Mouse (Mus musculus) MN1 (cell line): ENCODE data around the gene Palm3.

ENCODE experiments used
- DNase-seq: peaks from one replicate; pipeline ENCODE4 v3.0.0-alpha.2; 2016; ENCODE audit warnings: low spot score

Gene Palm3

DNA sequence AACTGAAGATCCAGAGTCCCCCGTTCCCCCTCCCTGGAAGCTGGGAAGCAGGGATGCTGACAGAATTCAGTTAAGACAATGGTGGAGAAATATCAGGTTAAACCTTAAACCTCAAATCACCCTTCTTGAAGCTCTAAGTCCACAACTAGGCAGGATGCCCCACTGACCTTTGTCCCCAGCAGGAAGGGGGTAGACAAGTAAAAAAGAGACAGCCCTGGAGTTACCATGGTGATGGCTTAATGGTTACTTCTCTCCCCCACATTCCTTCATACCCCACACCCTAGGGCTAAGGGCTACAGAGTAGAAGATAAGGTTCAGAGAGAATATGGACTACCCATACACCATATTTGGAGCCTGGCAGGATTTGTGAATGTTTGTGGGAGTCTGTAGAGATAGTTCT is 2.4 kb downstream of the Palm3 start:
- no peak for DNase-seq

DNA sequence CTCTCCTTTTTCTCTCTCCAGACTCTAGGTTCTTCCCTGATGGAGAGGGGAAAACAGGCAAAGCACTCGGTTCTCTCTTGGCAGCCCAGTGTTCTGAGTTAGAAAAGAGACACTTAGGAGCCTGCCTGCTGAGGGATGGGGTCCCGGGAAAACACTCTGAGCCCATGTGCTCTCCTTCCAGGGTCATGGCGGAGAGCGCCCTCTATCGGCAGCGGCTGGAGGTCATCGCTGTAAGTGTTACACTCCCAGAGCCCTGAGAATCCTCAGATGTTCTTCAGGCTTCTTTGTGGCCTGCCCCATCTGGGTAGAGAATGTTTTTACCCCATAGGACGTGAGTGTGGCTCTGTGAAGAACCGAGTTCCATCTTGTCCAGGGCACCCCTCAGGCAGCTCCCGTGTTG is 2.9 kb downstream of the Palm3 start:
- peak; percentile 52 for DNase-seq

- no peak for DNase-seq
Measured at GRCm38 (mm10) chr8:84025863-84026262, 4.6 kb downstream of the Palm3 start.

GRCm38 (mm10) chr8:84027449-84027848 is 6.2 kb downstream of the Palm3 start:
- no peak for DNase-seq

DNA sequence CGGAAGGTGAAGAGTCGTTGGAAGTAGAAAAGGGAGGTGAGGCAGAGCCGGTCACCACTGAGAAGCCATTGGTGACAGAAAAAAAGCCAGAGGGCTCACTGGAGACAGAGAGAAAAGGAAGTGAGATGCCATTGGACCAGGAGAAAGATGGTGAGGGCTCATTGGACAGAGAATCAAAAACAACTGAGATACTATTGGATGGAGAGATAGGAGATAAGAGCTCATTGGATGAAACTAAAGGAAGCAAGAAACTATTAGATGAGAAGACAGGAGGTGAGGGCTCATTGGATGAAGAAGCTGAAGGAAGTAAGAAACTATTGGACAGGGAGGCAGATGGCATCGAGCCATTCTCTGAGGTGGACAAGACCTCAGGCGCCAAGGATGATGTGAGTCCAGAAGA is 8.0 kb downstream of the Palm3 start:
- DNase-seq = no peak

DNA sequence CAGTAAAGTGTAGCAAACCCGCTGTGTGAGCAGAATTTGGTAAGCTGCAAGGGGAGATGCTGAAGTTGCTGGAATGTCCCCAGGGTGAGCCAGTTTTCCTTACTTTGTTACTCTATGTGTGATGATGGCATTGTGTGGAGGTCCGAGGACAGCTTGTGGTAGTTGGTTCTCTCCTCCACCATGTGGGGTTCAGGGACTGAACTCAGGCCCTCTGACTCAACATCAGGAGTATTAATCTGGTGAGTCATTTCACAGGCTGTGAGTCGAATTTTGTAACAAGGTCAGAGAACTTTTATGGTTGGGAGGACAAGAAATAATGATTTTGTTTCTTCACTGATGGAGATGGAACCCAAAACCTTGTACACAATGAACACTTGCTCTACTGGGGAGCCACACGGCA is 11.5 kb downstream of the Palm3 start:
- no peak for DNase-seq

DNA sequence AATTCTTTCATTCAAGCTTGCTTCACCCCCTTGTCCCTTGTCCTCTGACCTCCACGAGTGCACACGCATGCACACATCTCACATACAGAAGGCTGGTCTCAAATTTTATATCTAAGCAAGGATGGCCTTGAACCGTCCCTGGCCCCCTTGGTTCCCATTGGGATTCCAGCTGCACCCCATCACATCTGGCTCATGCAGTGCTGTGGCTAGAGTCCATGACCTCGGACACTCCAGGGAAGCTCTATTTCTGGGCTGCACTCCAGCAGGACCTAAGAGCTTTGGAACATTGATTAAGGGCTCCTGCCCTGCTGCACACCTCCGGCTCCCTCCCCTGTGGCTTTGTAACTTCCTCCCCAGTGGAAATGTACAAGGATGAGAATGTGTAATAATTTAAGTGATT is 16.7 kb downstream of the Palm3 start:
- DNase-seq = no peak

DNA sequence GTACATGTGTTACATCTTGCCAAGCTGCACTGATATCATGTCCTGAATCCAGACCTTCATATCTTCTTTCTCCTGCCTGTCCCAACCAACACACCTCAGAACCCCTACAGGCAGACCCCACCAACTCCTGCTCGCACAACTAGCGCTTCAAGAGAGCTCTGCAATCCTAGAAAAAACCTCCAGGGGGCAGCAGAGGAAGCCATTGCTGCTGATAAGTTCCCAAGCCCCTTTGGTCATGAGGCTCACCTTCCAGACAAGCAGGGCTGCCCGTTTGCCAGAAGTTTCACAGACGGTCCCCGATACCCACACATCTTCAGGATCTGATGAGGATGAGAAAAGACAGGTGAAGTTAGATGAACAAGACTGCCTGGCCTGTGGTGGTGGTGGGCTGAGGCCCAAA is 17.8 kb downstream of the Palm3 start:
- DNase-seq = peak; percentile 77

DNA sequence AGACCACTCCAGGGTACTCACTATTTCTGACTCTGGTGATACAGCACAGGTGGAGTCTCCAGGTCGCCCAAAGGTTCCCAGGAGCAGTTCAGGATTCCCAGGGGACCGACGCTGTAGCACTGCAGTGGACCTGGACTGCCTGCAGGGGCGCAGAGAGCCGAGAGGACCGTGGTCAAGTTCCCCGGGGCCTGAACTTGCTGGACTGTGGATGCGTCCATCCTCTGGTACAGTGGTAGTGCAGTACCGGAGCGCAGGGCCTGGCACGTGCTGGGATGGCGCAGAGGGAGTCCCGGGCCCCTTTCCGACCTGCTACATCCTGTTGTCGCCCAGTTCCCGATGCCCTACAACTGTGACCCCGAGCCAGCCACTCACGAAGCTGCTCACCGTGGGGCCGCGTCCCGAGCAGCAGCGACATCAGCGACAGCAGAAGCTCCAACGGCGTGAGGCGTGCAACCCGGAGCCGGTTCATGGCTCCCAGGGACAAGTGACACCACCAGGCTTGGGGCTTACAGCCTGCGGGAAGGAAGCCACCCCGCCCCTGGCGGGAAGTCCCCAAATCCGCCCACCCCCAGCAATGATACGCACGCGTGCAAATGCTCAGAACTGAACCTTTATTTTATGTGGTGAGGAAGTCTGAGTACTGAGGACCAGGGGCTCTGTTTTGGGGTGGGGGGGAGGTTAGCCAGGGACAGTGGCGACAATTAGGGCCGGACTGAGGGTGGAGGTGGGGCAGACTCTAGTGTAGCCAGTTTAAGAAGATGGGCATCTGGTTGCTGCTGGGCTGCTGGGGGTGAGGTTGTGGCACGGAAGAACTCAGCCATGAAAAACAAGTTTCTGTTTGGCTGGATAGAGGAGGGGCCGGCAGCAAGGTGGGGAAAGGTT is 21.0 kb downstream of the Palm3 start, which contains the start of gene Il27ra:
Gene Il27ra (minus strand): TSS at position 524 of the 882 bp plus-strand sequence.
- peak; percentile 91 for DNase-seq

DNA sequence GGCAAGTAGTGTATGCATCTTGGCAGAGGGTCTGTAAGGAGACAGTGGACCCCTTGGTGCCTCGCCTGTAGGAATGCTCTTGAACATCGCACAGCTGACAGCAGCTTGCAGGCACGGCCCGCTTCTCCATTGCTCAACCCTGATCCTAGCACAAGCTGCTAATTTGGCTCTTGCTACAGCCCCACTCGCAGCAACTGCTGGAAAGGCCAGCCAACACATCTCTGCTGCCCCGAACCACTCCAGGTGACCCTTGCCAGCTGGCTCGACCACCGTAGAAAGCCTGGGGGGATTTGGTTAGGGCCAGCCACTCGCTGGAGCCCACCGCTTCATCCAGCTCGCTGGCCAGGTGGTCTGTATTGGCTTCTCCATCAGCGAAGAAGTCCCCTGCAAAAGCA is 21.7 kb downstream of the Palm3 start:
- DNase-seq = peak; percentile 30

- no peak for DNase-seq
Measured at GRCm38 (mm10) chr8:84044103-84044502, 22.8 kb downstream of the Palm3 start.

GRCm38 (mm10) chr8:84044900-84045299 is 23.6 kb downstream of the Palm3 start, which contains the start of gene Rln3:
Gene Rln3 (minus strand): TSS chr8:84045000.
- no peak for DNase-seq

- no peak for DNase-seq
Measured at GRCm38 (mm10) chr8:84046505-84046904, 25.2 kb downstream of the Palm3 start.

DNA sequence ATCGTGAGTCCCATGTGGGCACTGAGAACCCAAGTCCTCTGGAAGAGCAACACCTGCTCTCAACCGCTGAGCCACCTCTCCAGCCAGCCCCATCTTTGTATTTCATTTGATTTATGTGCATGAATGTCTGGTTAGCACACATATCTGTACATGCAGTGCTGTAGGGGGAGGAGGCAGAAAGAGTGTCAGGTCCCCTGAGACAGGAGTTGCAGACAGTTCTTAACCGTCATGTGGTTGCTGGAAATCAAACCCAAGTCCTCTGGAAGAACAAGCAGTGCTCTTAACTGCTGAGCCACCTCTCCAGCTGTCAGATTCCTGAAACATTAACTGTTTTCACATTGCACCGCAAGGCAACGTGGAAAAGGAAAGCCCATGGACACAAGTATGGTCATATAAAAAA is 26.9 kb downstream of the Palm3 start:
- no peak for DNase-seq

DNA sequence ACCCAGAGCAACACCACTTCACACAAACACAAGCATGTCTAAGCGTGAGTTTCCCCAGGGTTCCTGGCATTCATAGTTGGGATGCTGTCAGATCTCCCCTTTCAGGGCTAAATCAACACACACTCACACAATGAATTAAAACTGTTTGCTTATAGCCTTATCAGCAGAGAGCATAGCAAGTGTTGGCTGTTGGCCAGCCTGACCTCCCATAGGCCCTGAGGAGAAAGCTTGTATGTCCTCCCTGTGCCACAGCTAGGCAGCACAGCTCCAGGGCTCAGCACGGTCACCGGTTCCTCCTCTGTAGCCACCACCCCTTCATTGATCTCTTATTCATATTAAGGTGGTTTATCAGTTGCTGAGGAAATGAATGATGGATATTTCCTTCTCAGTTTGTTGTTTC is 31.5 kb downstream of the Palm3 start:
- peak; percentile 54 for DNase-seq

GRCm38 (mm10) chr8:84053229-84053628 is 32.0 kb downstream of the Palm3 start:
- no peak for DNase-seq

- no peak for DNase-seq
Measured at GRCm38 (mm10) chr8:84057827-84058226, 36.6 kb downstream of the Palm3 start.

DNA sequence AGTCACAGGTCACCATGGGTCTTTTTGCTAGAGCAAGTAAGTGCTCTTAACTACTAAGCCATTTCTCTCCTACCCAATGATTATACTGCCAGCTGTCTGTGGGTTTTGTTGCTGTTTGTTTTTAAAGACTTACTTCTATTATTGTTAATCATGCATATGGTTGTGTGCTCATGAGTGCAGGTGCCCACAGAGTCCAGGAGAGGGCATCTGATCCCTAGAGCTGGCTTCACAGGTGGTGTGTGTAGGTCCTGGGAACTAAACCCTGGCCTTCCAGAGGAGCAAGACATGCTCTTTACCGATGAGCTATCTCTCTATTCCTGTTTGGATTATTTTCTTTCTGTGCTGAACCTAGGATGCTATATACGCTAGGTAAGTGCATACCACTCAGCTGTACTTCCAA is 38.0 kb downstream of the Palm3 start:
- DNase-seq = no peak

GRCm38 (mm10) chr8:84060245-84060644 is 39.0 kb downstream of the Palm3 start:
- no peak for DNase-seq

DNA sequence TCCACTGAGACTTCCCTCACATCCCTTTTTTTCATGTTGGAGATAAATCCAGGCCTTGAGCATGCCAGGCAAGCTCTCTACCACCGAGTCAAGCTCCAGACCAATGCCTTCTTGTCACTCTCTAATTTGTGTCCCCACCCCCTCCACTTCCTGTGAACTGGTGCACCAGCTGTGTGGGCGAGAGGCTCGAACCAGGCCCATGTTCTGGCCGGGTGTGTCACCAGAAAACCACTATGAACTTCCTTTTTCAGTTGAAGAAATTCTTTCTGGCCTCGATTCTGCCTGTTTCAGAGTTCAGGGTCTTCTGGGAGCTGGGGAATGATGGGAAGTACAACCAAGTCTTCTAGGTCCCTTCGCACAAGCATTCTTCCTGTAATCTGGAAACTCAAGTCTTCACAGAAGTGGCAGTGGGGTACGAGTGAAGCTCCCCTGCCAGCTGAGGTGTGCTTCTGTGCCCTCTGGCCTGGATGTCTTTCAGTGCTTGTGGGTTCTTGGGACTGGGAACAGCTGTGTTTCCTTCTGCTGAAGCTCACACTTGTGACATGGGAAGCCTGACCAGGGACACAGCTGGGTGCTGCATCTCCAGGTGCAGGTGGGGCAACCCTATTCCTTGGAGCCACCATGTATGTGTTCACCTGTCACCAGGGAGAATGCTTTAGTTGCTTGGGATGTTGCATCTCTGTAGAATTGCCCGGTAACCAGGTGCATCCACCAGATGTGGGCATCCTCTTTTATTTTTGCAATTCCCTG is 42.8 kb downstream of the Palm3 start:
- no peak for DNase-seq

- no peak for DNase-seq
Measured at GRCm38 (mm10) chr8:84065037-84065436, 43.8 kb downstream of the Palm3 start, which contains the start of gene Gm10643. Gene Gm10643 (minus strand): TSS chr8:84065137.

GRCm38 (mm10) chr8:84065457-84066072 is 44.3 kb downstream of the Palm3 start:
- DNase-seq = no peak
